Mouse (Mus musculus): Measurements from ENCODE around the gene Cela2a.

The Cela2a gene

GRCm38 (mm10) chr4:141826060-141826459, at the start of gene Cela2a:
Gene Cela2a, minus strand, starts transcription at chr4:141826160.
- DNase-seq (ENCODE audit: low read depth, low spot score), result no peak

DNA sequence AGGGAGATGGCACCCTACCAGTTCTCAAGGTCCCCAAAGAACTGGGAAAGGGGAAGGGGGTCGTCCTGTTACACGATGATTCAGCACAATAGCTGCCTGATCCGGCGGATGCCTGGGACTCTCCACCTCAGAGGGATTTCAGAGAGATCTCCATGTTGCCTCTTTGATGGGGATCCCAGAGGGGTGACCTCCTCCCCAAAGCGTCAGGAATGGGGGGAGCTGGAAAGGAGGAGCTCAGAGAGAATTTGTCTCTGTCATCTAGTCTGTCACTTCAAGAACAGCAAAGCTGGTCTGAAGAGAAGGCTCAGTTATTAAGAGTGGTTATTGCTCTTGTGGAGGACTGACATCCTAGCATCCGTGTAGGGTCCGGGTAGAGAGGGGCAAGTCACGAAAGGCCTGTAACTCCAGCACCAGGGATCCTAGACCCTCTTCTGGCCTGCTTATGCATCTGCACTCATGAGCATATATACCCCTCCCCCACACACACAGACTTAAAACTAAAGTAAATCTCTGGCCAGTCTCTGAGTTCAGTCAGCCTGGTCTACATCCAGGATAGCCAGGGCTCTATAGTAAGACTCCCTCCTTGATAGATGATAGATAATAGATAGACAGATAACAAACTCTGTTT, 49.6 kb upstream of the Cela2a start:
- DNase-seq (ENCODE audit: low read depth, low spot score), result no peak

DNA sequence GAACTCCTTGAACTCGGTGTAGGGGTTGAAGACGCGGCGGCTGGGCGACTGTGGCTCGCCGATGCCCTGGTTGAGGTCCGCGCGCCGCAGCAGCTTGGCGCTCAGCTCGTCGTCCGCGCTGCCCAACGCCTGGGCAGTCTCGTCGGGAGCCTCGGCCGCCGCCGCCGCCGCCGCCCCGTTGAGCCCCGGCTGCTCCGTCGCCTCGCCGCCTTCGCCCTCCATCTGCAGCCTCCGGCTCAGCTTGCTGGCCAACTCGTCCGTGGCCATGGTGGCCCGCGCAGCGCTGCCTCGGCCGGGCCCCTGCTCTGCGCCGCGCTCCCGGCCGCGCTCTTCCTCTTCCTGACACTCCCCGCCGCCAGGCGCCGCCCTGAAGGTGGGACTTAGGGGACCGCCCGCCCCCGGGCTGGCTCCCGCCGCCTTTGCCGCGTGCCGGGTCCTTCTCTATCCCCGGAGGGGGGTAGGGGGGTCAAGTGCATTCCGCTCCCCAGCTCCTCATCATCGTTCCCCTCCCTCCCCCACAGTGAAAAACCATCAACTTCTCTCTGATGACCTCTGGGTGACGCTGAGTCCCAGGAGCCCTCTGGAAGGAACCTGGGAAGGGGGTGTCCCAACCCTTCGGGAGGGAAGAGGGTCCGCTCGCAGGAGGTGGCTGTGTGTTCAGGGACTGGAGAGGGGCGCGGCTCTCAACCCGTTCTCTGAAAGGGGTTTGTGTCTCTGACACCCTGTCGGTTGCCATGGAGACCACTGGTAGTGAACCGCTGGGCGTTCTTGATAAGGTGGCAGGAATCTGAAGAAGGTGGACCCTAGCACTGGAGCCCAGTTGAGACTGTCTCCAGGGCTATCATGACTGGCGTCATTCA, 48.9 kb upstream of the Cela2a start, which contains the start of gene Efhd2:
Gene Efhd2 (minus strand): TSS at position 320 of the 860 bp plus-strand sequence.
- peak; percentile 84 for DNase-seq (ENCODE audit: low read depth, low spot score)

DNA sequence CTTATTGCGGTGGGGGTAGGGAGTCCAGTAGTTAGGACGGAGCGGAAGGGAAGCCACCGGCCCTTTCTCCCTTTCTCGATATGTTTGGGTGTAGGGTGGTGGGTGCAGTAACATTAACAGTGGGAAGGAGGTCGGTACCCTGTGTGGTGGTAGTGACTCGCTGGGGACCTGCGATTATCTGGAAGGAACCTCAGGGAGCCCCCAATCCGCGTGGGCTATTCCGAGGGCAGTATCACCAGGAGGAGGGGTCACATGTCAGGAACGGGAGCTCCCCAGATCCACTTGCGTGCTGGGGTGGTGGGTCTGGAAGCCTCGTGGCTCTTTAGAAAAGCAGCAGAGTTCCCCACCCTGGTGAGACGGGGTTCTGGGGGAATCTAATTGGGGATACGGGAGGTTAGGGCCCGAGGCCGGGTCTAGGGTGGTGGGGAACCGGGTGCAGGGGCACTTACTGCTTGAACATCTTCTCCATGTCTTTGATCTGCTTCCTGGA, 48.2 kb upstream of the Cela2a start:
- DNase-seq (ENCODE audit: low read depth, low spot score), result peak; percentile 21

DNA sequence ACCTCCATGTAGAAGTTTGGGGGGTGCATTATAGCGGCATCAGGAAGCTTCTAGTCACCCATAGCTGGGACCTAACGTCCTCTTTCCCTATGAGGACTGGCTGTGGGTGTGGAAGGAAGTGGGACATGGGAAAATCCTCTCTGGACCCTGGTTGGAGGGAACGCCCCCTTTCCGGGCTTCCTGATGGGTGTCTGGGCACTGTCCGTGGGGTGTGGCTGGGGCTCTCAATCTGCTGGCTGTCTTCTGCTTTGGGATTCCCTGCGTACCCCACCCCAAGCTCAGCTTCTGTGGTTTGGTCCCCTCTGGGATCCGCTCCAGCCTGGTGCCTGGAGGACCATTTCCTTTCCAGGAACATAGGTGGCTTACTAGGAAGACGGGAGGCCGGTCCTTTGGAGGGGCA, 47.0 kb upstream of the Cela2a start:
- no peak for DNase-seq (ENCODE audit: low read depth, low spot score)

DNA sequence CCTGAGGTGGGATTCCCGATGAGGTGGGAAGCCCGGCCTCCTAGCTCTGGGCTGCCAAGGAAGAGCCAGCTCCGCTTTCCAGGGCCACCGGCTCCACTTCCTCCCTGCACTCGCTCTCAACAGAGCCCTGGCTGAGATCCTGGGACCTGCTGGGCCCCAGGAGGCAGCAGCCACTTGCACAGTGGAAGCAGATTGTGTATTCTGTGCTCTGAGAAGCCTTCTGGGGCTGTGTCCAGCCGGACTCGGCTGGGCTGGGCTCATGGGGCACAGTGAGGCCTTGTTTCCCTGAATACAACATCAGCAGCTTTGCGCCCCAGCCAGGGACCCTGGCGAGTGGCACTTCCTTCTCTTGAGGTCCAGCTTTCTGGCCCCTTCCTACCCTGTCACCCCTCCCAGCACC, 45.9 kb upstream of the Cela2a start:
- DNase-seq (ENCODE audit: low read depth, low spot score), result no peak

DNA sequence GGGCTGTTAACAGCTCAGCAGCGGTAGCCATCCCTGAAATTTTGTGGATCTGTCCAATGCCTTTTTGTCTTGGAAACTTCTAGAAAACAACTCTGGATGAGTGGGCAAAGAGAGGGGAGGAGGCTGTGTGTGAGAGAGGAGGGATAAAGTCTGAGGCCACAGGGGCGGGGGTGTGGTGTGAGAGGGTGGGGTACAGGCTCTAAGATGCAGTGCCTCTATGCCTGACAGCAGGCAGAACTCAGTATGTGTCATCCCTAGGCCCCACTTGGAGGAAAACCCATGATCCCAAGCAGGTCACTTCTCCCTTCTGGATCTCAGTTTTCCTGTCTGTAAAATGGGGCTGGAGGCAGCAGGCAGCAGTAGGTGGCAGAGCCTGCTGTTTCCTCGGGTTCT, 45.4 kb upstream of the Cela2a start:
- no peak for DNase-seq (ENCODE audit: low read depth, low spot score)

DNA sequence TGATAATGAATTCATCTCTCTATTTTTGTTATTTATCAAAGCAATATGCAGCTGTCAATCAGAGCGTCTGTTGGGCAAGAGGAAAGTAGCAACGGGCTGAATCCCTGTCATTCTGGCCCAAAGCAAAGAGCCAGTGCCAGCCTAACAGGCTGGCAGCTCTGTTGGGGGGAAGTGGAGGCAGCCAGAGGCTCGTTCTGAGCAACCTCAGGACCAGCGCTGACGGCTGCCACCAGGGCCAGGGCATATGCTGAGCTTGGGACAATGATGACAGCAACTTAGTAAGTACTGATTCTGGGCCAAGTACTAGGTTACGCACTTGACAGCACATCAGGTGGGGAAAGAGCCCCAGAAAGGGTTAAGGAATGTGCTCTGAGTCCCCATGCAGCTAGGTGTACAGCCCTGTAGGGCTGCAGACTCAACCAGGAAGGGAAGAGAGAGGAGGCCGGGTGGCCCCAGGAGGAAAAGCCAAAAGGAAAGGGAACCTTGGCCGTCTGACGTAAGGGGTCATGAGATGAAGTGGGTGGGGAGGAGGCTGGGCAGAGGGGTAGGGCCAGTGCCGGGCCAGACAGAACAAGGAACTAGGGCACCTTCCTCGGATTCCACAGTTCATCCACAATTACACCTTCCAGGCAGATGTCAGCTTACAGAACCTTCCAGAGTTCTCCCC, 44.8 kb upstream of the Cela2a start:
- no peak for DNase-seq (ENCODE audit: low read depth, low spot score)

- no peak for DNase-seq (ENCODE audit: low read depth, low spot score)
These were observed 43.7 kb upstream of the Cela2a start for GRCm38 (mm10) chr4:141869436-141870215.

- no peak for DNase-seq (ENCODE audit: low read depth, low spot score)
These were observed 42.1 kb upstream of the Cela2a start for GRCm38 (mm10) chr4:141868051-141868450.

GRCm38 (mm10) chr4:141867498-141867897, 41.5 kb upstream of the Cela2a start:
- no peak for DNase-seq (ENCODE audit: low read depth, low spot score)

- no peak for DNase-seq (ENCODE audit: low read depth, low spot score)
These were observed 41.1 kb upstream of the Cela2a start for GRCm38 (mm10) chr4:141866933-141867490.

- DNase-seq (ENCODE audit: low read depth, low spot score), result no peak
These were observed 39.6 kb upstream of the Cela2a start for GRCm38 (mm10) chr4:141865600-141865999.

- DNase-seq (ENCODE audit: low read depth, low spot score), result no peak
These were observed 39.0 kb upstream of the Cela2a start for GRCm38 (mm10) chr4:141865006-141865405.

GRCm38 (mm10) chr4:141864506-141864905, 38.5 kb upstream of the Cela2a start:
- no peak for DNase-seq (ENCODE audit: low read depth, low spot score)

- no peak for DNase-seq (ENCODE audit: low read depth, low spot score)
These were observed 37.8 kb upstream of the Cela2a start for GRCm38 (mm10) chr4:141863726-141864280.

DNA sequence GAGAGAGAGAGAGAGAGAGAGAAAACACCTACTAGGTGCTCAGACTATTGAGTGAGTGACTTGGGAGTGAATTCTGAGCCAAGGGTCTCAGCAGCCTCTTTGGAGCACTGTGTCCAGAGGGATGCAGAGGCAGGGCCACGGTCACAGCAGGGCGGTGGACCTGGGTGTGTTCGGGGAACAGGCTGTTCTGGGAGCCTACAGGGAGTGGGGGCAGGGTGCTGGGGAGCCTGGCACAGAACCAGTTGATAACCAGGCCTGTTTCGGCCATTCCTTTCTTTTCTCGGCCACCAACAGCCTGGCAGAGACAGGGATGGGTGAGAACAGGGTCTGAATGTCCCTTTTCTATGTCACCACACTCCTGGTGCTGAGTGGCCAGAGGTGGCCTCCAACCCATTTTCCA, 36.9 kb upstream of the Cela2a start:
- DNase-seq (ENCODE audit: low read depth, low spot score), result no peak

- DNase-seq (ENCODE audit: low read depth, low spot score), result peak; percentile 35
These were observed 35.8 kb upstream of the Cela2a start for GRCm38 (mm10) chr4:141861591-141862295.

DNA sequence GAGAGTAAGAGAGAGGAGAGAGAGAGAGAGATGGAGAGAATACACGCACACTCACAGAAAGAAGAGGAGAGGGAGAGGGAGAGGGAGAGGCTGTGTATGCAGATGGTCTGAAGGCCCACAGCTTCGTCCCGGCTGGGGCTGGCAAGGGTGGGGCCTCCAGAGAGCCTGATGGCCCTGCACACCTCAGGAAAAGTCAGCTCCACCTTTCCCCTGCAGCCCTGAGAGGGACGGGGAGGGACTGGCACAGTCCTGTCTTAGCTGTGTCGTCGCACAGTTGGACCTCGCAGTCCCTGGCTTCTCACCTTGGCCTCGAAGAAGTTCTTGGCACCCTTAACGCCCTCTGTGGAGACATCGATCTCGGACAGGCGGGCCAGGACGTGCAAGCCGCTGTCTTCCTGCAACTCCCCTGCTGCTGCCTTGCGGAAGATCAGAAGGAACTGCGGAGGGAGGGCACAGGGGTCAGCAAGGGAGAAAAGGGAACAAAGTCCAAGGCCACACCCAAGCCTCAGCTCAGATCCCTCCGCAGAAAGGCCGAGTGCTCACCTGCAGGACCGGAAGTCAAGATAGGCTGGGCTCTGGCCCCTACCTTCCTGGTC, 34.4 kb upstream of the Cela2a start:
- no peak for DNase-seq (ENCODE audit: low read depth, low spot score)

DNA sequence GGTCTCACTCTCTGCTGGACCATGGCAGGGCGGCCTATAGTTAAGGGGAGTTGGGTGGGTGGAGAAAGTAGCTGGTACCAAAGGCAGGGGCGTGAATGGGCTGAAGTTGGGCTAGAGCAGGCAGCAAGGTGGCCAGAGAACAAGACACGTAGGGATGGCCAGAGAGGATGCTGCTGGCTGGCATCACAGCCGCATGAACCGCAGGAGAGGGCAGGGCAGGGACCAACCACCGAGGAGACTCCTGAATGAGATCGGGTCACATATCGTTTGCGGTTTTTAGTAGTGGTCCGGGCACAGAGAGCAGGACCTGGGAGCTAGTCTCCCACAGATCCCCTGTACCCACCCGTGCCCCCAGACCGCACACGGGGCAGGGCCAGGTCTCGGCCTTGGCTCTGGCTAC, 33.4 kb upstream of the Cela2a start:
- no peak for DNase-seq (ENCODE audit: low read depth, low spot score)
